Comparison of ENCODE assay signal across 9 mouse cellular contexts in the genomic region with DNA sequence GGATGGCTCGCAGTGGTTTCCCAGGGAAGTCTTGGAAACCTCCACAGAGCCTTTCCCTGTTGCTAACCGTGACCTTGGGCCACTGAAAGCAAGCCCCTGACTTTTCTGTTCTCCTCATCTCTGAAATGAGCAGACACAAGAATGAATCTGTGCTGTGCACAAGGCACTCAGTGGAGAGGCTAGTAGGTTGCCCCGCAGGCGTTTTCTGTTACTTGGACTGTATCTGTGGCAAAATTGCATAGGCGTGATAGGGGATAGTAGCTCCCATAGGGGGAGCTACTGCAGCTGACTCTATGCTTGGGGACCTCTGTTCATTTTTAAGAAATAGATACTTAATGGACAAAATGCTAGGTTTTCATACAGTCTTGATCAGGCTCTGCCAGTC. TPM values are rescaled to one million over a fixed set of nuclear protein-coding genes. Genes with fewer than 3 reads are reported as not detected.
DNase-seq lines count a peak whose midpoint lies in the region; ATAC-seq and TF ChIP-seq lines count a peak whose summit lies in the region.
"Had no signal": no experiment of that assay in that cellular context is flagged by ENCODE, and none has a peak within 500 bp of the region (broad histone marks: within the 10 kb centered on the region; RNA-seq: fewer than 3 reads in every experiment).

No protein-coding gene starts in this region.

- peak; percentile 40 for DNase-seq in embryo, embryonic 10.5 days (ENCODE audit: low spot score)
- DNase-seq in embryo, embryonic 10 days (ENCODE audit: low spot score), result no peak
- no peak for DNase-seq in testis, postnatal 10 days (ENCODE audit: low spot score)
- DNase-seq in limb, embryonic 14.5 days (ENCODE audit: low spot score), result no peak
- no peak for DNase-seq in yolk sac, embryonic 10.5 days (ENCODE audit: low spot score)
- no peak for DNase-seq in left cerebral cortex, postnatal 4 days
- DNase-seq in layer of hippocampus, postnatal 14 days (ENCODE audit: low spot score in 2 of 2), result no peak

- no peak for ATAC-seq in limb, embryonic 14.5 days (ENCODE audit: low FRiP score, low read depth)

- peaks cover 11% of the 10 kb centered on the region for H3K4me1 ChIP-seq in testis, adult 2 months (ENCODE audit: control insufficient read depth, insufficient read depth, low read length)
- peaks cover 4% of the 10 kb centered on the region for H3K4me1 ChIP-seq in limb, embryonic 14.5 days (ENCODE audit: control insufficient read depth, insufficient read depth, low read length)

- H3K4me3 ChIP-seq in testis, adult 2 months (ENCODE audit: control insufficient read depth, low read depth, low read length), result peak overlapping the region; percentile 94
- H3K4me3 ChIP-seq in limb, embryonic 14.5 days (replicated peaks; ENCODE audit: low read length), result peak overlapping the region; percentile 62

- H3K9me3 ChIP-seq in limb, embryonic 14.5 days (ENCODE audit: control insufficient read depth, low read length), result no peaks in the 10 kb centered on the region

- 23% methylated on average over 5 of the region's 5 CpGs for WGBS in limb, embryonic 14.5 days

- TF ChIP-seq CTCF in testis, adult 2 months (IDR thresholded peaks at IDR 0.05; ENCODE audit: control insufficient read depth, insufficient read depth, insufficient replicate concordance, low read depth, low read length), result no peak; the same call in 1 of the 2 replicates

- H3K4me2 ChIP-seq in limb, embryonic 14.5 days (replicated peaks; ENCODE audit: low read depth, low read length, severe bottlenecking), result peak overlapping the region; percentile 87

- no peak for TF ChIP-seq POLR2A in testis, adult 2 months (IDR thresholded peaks at IDR 0.05; ENCODE audit: control insufficient read depth, low read depth, low read length)
- TF ChIP-seq POLR2A in limb, embryonic 14.5 days (IDR thresholded peaks at IDR 0.05; ENCODE audit: borderline replicate concordance, extremely low read depth, insufficient read depth, insufficient read length), result no peak

- peak overlapping the region; percentile 58 for H3K9ac ChIP-seq in limb, embryonic 14.5 days (ENCODE audit: low read depth, low read length, severe bottlenecking)

- no peaks in the 10 kb centered on the region for H3K36me3 ChIP-seq in testis, adult 2 months (ENCODE audit: control insufficient read depth, insufficient read depth, low read length)
- no peaks in the 10 kb centered on the region for H3K36me3 ChIP-seq in limb, embryonic 14.5 days (ENCODE audit: control insufficient read depth, insufficient read depth, low read length)

- intact Hi-C loops in left cerebral cortex, postnatal 4 days (cut with DNase I), result no loop called here

- no peak overlapping the region for H3K27ac ChIP-seq in testis, adult 2 months (ENCODE audit: control insufficient read depth, insufficient read depth, low read depth, low read length)
- H3K27ac ChIP-seq in limb, embryonic 14.5 days (replicated peaks; ENCODE audit: low read depth, low read length), result no peak overlapping the region

- H3K27me3 ChIP-seq in testis, adult 2 months (ENCODE audit: control insufficient read depth, insufficient read depth, low read length), result no peaks in the 10 kb centered on the region
- no peaks in the 10 kb centered on the region for H3K27me3 ChIP-seq in limb, embryonic 14.5 days (ENCODE audit: control insufficient read depth, insufficient read depth, low read length)

RNA-seq across cellular contexts. Expression of gene Wwox, which starts 0.7 kb away (rescaled TPM):
- polyA plus RNA-seq in testis, adult 2 months (2012; rRNA removed), result 14.9 and 15.2 TPM in 2 replicates
- polyA plus RNA-seq in limb, embryonic 14.5 days (2012; rRNA removed), result 8.6 TPM in 2 replicates
- polyA plus RNA-seq in limb, embryonic 14.5 days (2014; fragmentation: Nextera tagmentation; extraction: Ambion mirVana), result 8.9 and 9.4 TPM in 2 replicates
- 10 to 100 TPM; 12.5 to 12.9 TPM for total RNA-seq in left cerebral cortex, postnatal 4 days (2021)
- 10 to 100 TPM; 11.2 to 12.3 TPM for total RNA-seq in layer of hippocampus, postnatal 14 days (2021)

RNA-seq across cellular contexts. Expression of gene Clec3a, which starts 22.3 kb away (rescaled TPM):
- polyA plus RNA-seq in testis, adult 2 months (2012; rRNA removed), result not detected in 2 replicates
- 8.3 TPM in 2 replicates for polyA plus RNA-seq in limb, embryonic 14.5 days (2012; rRNA removed)
- polyA plus RNA-seq in limb, embryonic 14.5 days (2014; fragmentation: Nextera tagmentation; extraction: Ambion mirVana), result 2.3 and 3.4 TPM in 2 replicates
- not detected for total RNA-seq in left cerebral cortex, postnatal 4 days (2021)
- total RNA-seq in layer of hippocampus, postnatal 14 days (2021), result not detected
- total RNA-seq: neutrophil, adult 5-6 weeks had no signal
